Mouse (Mus musculus): ENCODE measurements around the gene Ino80d.

Ino80d gene

GRCm38 (mm10) chr1:63107614-63108327, 6.7 kb downstream of the Ino80d start:
- in situ Hi-C loops (cut with MboI, MseI), result no loop called here

GRCm38 (mm10) chr1:63102758-63103451, 11.6 kb downstream of the Ino80d start:
- in situ Hi-C loops (cut with MboI, MseI), result no loop called here

DNA sequence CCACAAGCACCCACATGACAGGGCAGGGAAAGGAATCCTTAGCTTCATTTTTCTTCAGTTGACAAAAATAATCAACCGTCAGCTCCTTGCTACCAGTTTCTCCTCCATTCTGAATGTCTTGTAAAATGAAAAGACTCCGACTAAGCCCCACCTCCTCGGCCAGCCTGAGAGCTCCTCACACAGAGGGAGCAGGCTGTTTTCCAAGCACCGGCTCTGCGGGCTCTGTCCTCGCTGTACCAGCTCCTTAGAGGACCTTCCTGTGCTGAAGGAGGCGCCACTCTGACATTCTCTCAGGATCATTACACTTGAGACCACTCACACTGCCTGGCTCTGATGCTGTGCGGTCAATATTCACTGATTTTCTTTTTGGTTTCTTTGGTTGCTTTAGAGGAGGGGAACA, 14.3 kb downstream of the Ino80d start:
- in situ Hi-C loops (cut with MboI, MseI), result no loop called here

- in situ Hi-C loops (cut with MboI, MseI), result loop anchor here (5.0 kb wide), 1 partner anchor 42 kb away; no protein-coding TSS in a partner anchor
Measured at GRCm38 (mm10) chr1:63098831-63099230, 15.6 kb downstream of the Ino80d start.

- in situ Hi-C loops (cut with MboI, MseI), result loop anchor here (5.0 kb wide), 1 partner anchor 39 kb away; no protein-coding TSS in a partner anchor
Measured at GRCm38 (mm10) chr1:63096071-63096470, 18.4 kb downstream of the Ino80d start.

DNA sequence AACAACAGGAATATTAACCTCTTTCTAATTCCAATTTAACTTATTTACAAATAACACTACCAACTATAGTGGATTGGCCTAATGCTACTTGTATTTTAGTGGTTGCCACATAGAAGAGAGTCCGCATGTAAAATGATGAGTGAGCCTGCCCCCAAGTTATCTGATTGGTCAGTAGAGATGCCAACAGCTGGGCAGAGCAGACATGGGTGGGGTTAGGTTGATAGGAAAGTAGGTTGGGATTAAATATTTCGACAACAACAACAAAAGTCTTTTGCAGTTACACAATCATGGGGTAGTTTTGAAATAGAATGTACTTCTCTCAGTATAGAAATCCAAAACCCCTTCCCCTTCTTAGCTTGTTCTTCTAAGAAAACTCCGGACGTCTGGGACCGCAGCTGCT, 24.7 kb downstream of the Ino80d start:
- in situ Hi-C loops (cut with MboI, MseI), result no loop called here

DNA sequence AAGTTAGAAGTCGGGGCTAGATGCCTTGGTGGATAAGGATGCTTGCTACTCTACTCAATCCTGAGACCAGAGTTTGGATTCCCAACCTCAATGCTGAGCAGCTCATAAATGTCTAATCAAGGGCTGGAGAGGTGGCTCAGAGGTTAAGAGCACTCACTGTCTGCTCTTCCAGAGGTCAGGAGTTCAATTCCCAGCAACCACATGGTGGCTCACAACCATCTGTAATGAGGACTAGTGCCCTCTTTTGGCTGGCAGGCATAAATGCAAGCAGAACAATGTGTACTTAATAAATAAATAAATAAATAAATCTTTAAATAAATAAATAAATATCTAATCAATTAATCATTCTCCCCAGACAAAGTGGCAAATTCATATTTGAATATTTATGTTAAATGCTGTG, 25.9 kb downstream of the Ino80d start:
- in situ Hi-C loops (cut with MboI, MseI), result no loop called here

- in situ Hi-C loops (cut with MboI, MseI), result no loop called here
Measured at GRCm38 (mm10) chr1:63080277-63080676, 34.2 kb downstream of the Ino80d start.

DNA sequence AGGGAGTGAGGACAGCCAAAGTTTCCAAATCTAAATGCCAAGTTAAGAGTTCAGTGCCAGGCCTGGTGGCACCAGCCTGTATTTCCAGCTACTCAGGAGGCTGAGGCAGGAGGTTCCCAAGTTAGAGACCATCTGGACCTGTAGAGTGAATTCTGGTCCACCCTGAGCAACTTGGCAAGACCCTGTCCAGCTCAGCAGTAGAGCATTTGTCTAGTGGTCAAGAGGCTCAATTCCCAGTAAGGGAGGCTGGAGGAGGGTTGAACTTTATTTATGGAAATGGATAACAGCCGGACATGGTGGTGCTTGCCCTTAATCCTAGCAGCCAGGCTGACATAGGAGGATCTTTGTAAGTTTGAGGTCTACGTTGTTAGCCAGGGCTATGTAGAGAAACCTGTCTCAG, 38.1 kb downstream of the Ino80d start:
- in situ Hi-C loops (cut with MboI, MseI), result no loop called here

DNA sequence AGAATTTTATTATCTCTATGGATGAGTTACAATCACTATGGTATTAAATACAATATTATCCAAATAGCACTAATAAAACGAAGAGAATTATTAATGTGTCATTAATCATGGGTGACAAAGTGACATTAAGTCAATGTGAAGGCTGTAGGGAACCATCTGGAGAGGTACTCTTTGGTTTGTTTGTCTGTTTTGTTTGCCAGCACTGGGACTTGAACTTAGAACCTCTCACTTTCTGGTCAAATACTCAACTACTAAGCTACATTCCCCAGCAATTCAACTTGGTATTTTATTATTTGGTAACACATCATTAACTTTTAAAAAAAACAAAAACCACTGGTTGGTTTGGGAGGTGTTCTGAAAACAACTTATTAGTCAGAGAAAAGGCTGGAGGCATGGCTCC, 43.1 kb downstream of the Ino80d start:
- in situ Hi-C loops (cut with MboI, MseI), result no loop called here

DNA sequence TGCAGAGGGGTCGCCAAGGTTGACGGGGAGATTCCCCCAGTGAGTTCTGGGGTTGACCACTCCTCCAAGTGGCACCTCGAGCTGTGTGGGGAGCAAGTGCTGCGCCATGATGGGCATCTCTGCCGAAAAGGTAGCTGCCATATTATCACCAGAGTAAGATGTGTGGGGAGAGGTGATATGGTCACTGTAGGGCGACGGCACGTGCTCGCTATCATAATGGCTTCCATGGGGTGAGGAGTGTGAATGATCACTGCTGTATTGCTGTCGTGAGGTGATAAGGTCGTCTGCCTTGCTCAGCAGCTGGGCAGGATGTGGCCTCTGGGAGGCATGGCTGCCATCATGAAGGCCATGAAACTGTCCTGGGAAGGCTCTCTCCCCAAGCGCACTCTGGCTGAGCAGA, 56.1 kb downstream of the Ino80d start:
- in situ Hi-C loops (cut with MboI, MseI), result loop anchor here (5.0 kb wide), 1 partner anchor 39 kb away; no protein-coding TSS in a partner anchor

- in situ Hi-C loops (cut with MboI, MseI), result loop anchor here (5.0 kb wide), 1 partner anchor 39 kb away; no protein-coding TSS in a partner anchor
Measured at GRCm38 (mm10) chr1:63057849-63058248, 56.6 kb downstream of the Ino80d start.

DNA sequence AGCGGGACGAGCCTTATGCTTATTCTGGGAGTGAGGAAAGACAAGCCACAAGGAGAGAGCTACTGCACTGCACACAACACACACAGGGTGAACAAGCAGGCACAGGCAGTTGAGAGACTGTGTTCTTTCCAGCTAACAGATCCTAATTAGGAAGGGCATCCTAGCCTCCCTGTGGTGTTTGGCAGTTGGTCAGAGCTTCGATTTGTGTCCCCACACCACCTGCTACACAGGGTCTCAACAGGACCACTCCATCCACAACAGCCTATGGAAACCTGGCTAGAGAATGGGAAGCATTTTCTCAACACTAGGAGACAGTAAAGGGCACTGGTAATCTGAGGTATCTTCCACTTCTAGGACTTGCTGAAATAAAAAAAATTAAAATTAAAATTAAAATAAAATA, 57.1 kb downstream of the Ino80d start:
- in situ Hi-C loops (cut with MboI, MseI), result loop anchor here (5.0 kb wide), 1 partner anchor 40 kb away; no protein-coding TSS in a partner anchor

GRCm38 (mm10) chr1:63055386-63055785, 59.1 kb downstream of the Ino80d start:
- in situ Hi-C loops (cut with MboI, MseI), result loop anchor here (5.0 kb wide), 1 partner anchor 42 kb away; no protein-coding TSS in a partner anchor

DNA sequence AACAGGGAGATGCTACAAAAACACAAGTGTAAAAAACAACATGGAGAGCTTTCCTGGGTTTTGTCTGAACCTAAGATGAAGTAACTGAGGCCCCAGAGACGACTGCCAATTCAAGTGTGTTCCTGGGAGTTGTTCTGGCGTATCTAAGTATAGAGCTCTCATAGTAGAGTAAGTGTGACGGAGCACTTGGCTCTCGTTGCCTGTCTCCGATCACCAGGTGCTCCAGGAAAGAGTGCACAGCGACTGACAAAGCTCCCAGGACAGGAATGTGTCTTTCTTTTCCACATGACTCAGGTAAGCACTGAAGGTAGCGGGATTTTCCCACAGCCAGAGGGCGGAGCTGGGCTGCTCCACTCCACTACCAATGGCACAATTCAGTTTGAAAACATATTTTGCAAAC, 63.6 kb downstream of the Ino80d start:
- in situ Hi-C loops (cut with MboI, MseI), result no loop called here

DNA sequence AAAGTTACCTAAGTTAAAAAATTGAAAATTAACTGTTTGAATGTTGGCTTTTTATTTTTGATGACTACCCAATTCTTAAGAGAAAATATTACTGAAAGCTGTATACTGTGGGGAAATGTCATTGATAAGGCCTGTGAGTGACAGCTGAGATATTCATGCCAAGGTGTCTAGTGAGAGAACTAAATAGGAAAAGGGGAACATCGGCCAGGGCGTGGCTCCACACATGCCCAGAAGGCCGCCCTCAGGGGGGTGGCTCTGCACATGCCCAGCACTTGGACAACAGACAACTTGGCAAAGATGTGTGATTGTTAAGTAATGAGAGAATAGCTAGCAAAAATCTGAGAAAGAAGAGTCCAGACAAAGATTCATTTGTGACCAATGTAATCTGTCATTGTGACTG, 64.5 kb downstream of the Ino80d start:
- in situ Hi-C loops (cut with MboI, MseI), result no loop called here

- in situ Hi-C loops (cut with MboI, MseI), result no loop called here
Measured at GRCm38 (mm10) chr1:63047983-63048382, 66.5 kb downstream of the Ino80d start.

DNA sequence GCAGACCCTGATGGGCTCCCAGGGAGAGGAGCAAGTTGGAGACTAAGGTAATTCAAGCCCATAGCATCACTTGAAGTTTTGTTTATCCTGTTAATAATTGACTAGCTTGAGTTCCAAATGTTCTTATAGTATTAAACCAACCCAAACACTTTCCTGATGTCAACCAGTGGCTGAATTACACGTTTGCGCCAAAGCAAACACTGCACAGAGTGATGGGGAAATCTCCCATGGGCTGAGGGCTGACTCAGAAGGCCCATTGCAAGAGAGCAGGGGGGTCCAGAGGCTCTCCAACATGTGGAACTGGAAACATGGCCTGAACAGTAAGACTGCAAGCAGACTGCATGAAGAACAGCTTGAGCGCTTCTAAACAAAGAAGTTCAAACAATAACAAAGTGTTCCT, 81.5 kb downstream of the Ino80d start:
- in situ Hi-C loops (cut with MboI, MseI), result no loop called here

DNA sequence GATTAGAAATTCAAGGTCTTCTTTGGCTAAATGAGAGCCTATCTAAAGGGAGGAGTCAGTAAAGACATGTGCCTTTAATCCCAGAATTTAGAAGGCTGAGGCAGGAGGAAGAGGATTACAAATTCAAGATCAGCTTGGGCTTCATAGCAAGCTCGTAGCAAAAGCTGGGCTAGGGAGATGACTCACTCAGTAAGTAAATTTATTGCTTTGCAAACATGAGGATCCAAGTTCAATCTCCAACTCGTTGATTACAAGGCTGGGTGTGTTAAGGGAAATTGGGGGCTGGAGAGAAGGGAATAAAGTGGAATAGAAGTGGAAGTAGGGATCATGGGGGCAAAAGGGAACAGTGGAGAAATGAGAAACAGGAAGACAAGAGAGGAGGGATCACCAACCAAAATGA, 94.6 kb downstream of the Ino80d start:
- in situ Hi-C loops (cut with MboI, MseI), result no loop called here

GRCm38 (mm10) chr1:63005013-63005646, 109.3 kb downstream of the Ino80d start:
- in situ Hi-C loops (cut with MboI, MseI), result loop anchor here (5.0 kb wide), 1 partner anchor 1603 kb away; no protein-coding TSS in a partner anchor

DNA sequence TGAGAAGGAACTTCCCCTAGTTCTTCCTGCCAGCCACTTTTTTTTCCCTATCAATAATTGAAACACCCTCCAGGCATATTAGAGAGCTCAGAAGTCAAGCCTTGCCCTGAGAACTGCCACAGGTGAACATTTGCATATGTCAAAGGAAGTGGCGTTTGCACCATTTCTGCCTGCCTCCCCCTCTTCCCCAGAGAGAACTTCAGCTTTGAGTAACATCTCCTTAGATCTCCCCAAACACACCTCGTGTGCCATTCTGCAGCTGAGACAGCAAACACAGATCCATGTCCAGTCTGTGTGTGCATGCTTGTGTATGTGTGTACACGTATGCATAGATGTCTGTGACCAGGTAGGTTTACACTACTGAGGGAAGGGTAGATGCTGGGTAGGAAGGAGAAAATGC, 112.6 kb downstream of the Ino80d start:
- in situ Hi-C loops (cut with MboI, MseI), result no loop called here

DNA sequence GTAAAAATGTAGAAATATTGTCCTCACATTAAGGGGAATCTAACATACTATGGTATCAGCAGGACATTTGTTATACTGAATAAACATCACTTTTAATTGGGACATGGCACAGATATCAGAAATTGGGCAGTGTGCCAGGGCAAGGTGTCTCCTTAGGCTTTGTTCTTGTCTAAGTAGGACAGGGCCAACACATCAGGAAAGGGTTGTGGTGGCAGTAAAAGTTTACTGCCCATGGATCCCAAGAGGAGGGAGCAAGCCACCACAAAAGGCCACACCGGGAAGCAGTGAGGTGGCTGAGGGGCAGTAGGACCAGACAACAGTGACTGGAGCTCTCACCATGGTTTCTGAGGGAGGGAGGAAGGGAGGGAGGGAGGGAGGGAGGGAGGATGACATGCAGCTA, 121.1 kb downstream of the Ino80d start:
- in situ Hi-C loops (cut with MboI, MseI), result no loop called here

Measured in T-helper 1 cell (primary cell).